Mouse (Mus musculus) layer of hippocampus, adult 18-20 months (tissue): ENCODE data around the gene Doc2b. TPM values are rescaled to one million over a fixed set of nuclear protein-coding genes. Genes with fewer than 3 reads are reported as not detected.
A peak's percentile ranks its signal among the peaks of the same experiment; 100 is the strongest.

Source experiments
- DNase-seq, 2 experiments: peaks; one replicate each; pipeline ENCODE4 v3.0.0; 2022; ENCODE audit warnings: low spot score in 2 of 2
- total RNA-seq, 2 experiments: library from RNA; stranded (reverse); gene quantifications; 2 replicates each; pipeline ENCODE4 v1.2.3; 2021

Gene Doc2b
- total RNA-seq, 2 experiments from 2014 or later: 105 to 115 TPM

DNA sequence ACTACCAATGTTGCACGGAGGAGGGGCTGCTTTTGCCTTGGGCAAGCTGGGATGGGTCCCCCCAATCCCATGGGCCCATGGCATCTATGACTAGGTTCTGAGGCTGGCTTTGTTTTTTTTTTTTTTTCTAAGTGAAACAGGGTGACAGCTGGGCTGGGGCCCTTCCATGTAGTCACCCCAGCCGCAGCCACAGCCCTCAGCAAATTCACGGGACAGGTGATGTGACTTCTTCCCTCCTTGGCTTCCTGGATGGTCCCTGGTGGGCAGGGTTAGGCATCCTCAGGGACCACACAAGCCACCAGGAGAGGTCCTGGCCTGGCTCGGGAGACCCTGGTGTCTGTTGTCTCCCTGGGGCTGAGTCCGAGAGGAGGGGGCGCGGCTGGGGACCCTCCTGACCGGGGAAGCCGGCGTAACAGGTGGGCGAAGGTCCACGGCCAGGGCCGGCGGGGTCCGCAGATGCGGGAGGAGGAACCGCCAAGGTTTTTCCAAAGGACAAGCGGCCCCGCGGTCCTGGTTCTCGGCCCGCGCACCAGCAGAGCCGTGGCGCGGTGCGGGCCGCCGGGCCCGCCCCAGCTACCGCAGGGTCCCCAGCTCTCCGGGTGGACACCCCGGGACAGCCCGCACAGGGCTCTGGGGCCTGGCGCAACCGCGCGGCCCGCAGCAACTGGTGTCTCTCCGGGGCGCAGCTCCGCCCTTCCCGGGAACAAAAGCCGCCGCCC, 1.1 kb downstream of the Doc2b start:
- DNase-seq: no peak

- DNase-seq: no peak
Observed at GRCm38 (mm10) chr11:75793351-75793750, 2.5 kb downstream of the Doc2b start.

DNA sequence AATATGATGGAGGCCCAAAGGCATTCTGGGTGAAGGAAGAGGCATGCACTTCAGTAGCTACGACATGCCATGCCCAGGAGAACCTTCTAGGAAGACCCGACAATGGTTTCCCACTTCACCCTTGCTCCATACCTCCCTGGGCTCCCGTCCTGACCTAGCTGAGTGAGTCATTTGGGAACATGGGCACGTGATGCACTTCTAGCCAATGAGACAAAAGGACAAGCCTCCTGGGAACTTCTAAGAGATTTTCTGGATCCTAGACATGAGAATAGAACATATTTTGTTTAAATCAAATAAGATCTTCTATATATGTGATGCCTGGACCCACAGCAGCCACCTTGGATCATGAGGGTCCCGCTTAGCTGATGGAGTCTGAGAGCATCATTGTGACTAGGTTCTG, 3.3 kb downstream of the Doc2b start:
- DNase-seq: no peak

GRCm38 (mm10) chr11:75785897-75786296, 10.0 kb downstream of the Doc2b start:
- no peak for DNase-seq

DNA sequence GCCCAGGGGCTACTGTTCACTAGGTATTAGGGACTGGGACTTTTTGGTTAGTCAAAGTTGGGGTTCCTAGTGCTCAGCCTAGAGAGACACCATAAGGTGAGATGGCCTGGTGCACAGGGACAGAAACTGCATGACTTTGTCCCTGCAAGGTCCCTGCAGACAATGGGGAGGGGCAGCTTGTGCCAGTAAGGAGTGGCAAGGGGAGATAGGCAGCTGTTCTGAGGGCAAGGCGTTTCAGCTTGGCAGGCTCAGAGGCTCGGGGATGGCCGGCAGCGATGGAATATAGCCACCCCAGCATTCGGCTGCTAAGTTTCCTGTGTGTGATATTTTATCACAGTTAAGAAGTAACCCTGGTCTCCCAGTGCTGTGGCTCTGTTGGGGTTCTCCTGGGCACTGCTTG, 12.1 kb downstream of the Doc2b start:
- no peak for DNase-seq

GRCm38 (mm10) chr11:75781919-75782318, 13.9 kb downstream of the Doc2b start:
- DNase-seq: peak in 1 of 2 experiments; percentile 73

- DNase-seq: no peak
Observed at GRCm38 (mm10) chr11:75775919-75776318, 19.9 kb downstream of the Doc2b start.

GRCm38 (mm10) chr11:75772562-75772961, 23.3 kb downstream of the Doc2b start:
- no peak for DNase-seq

DNA sequence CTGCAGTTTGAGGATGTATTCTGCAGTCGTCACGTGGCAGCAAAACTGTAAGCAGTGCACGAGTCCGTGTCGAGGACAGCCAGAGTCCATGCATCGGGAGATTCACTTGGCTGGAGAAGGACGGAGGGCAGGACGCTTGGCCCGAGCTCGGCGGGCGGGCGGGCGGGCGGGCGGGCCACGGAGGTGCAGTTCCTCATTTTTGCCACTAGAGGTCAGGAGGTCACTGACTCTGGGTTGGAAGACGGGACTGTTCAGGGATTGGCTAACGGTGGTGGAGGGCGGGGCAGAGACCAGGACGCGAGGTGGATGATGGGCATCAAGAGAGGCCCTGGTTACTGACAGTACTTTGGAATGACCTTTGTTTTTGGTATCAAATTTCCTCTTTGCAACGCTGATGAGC, 26.6 kb downstream of the Doc2b start:
- DNase-seq: peak; percentile 72 to 87

GRCm38 (mm10) chr11:75768091-75768989, 27.5 kb downstream of the Doc2b start:
- peak; percentile 49 to 80 for DNase-seq

- no peak for DNase-seq
Observed at GRCm38 (mm10) chr11:75767014-75767413, 28.8 kb downstream of the Doc2b start.

GRCm38 (mm10) chr11:75765161-75765560, 30.7 kb downstream of the Doc2b start:
- no peak for DNase-seq

DNA sequence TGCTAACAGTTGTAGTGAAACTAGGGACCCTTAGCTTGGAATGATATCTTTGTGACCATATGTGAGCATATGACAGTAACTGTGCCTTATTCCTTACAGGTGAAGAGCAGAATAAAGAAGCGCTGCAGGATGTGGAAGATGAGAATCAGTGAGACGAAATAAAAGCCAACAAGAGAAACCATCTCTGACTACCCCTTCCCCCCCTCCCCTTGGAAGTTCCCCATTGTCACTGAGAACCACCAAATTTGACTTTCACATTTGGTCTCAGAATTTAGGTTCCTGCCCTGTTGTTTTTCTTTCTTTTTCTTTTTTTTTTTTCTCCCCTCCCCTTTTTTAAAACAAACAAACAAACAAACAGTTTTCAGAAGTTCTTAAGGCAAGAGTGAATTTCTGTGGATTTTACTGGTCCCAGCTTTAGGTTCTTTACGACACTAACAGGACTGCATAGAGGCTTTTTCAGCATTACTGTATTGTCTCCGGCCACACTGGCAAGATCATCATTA, 31.3 kb downstream of the Doc2b start:
- DNase-seq: no peak

- no peak for DNase-seq
Observed at GRCm38 (mm10) chr11:75762708-75763107, 33.1 kb downstream of the Doc2b start.

DNA sequence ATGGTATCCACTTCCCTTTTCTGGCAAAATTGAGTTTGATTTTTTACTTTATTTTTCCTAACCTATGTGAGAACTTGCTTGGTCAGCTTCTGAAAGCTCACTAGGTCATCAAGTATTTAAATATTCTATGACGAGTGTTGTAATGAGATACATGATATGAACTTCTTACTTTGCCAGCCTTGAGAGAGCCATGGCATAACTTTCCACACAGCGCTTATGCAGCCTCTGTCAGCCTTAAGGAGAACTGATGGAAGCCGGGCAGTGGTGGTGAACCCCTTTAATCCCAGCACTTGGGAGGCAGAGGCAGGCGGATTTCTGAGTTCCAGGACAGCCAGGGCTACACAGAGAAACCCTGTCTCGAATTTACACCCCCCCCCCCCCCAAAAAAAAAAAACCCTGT, 35.1 kb downstream of the Doc2b start:
- DNase-seq: no peak

- DNase-seq: no peak
Observed at GRCm38 (mm10) chr11:75758553-75758952, 37.3 kb downstream of the Doc2b start.

DNA sequence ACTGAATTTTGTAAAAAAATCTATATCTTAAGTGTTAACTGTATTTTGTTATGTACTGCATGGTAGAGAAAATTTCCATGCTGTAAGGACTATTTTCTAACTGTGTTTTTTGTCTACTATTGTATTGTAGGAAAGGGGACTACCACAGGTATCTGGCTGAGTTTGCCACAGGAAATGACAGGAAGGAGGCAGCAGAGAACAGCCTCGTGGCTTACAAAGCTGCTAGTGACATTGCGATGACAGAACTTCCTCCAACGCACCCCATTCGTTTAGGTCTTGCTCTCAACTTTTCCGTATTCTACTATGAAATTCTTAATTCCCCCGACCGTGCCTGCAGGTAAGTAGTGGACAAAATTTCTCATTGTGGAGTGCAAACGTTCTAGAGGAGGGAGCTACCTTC, 39.2 kb downstream of the Doc2b start:
- DNase-seq: no peak

GRCm38 (mm10) chr11:75751082-75751481, 44.8 kb downstream of the Doc2b start:
- no peak for DNase-seq

DNA sequence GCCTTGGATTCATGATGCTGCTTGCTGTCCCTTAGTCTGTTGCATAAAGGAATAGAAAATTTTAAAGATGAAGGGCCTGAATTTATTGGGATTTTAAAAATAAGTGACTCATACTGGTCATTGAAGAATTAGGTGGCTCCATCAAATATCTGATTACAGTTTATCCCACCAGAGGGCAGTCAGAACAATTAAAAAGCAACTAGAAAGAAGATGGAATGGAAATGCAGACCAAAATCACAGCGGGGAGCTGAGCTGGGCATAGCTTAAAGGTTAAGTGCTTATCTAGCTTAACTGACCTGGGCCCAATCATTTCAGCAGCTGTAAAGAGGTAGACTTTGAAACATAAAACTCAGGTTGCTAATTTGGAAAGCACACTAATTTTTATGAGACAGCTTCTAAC, 45.3 kb downstream of the Doc2b start:
- no peak for DNase-seq

GRCm38 (mm10) chr11:75744761-75745160, 51.1 kb downstream of the Doc2b start:
- DNase-seq: no peak

DNA sequence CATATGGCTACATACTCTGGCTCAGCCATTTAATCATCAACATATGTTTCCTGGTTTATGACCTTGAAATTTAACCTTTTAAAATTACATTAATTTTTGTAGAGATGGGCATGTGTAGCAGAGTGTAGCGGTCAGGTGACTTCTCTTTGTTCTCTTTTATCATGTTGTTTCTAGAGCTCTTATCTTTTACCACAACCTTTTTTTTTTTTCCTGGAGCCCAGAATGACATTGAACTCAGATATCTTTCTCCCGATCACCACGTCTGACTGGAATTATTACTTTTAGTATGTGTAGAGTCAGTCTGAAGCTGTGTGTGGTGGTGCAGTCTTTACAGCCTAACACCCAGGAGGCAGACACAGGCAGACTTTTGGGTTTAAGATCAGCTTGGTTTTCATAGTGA, 54.2 kb downstream of the Doc2b start:
- no peak for DNase-seq

- no peak for DNase-seq
Observed at GRCm38 (mm10) chr11:75740204-75740603, 55.6 kb downstream of the Doc2b start.
